Mouse (Mus musculus) liver, embryonic 18 days (tissue): Measurements from ENCODE around the gene Slc22a2. TPM values are rescaled to one million over a fixed set of nuclear protein-coding genes. Genes with fewer than 3 reads are reported as not detected.

Source experiments
- polyA plus RNA-seq: library from polyadenylated mRNA; depleted of rRNA; stranded (reverse); fragments of >200 nt; gene quantifications from 2 replicates; pipeline ENCODE4 v1.2.3, GENCODE M21; 2012; rRNA removed

Slc22a2 gene
- 0.04 TPM in 1 of 2 replicates, not detected in the other for polyA plus RNA-seq

GRCm38 (mm10) chr17:12583991-12584390, at the start of gene Slc22a2:
TSS of gene Slc22a2 (plus strand) at chr17:12584132.

GRCm38 (mm10) chr17:12675646-12676045, 91.7 kb downstream of the Slc22a2 start, which contains the start of gene Slc22a1:
TSS of gene Slc22a1 (minus strand) at chr17:12675829.

Other genes with a start within 250 kb of the Slc22a2 start
- 948 and 963 TPM in 2 replicates for gene Plg, start 205.5 kb upstream of the Slc22a2 start, polyA plus RNA-seq
- gene Slc22a3, start 76.4 kb upstream of the Slc22a2 start, polyA plus RNA-seq, result 0.42 and 0.45 TPM in 2 replicates
- gene Slc22a1, start 91.7 kb downstream of the Slc22a2 start, polyA plus RNA-seq, result 0.32 and 1.2 TPM in 2 replicates
- gene Igf2r, start 185.5 kb downstream of the Slc22a2 start, polyA plus RNA-seq, result 11.6 and 14.6 TPM in 2 replicates